Mouse (Mus musculus): ENCODE data around the gene Padi6.

- TF ChIP-seq CTCF (IDR thresholded peaks at IDR 0.05; ENCODE audit: extremely low read depth, insufficient read depth, low read length) (no peak), POLR2A (IDR thresholded peaks at IDR 0.05; ENCODE audit: extremely low read depth, insufficient read depth, low read length) (no peak)
Measured at GRCm38 (mm10) chr4:140753366-140753765, 10.9 kb upstream of the Padi6 start.
